Mouse (Mus musculus) G1E (cell line): ENCODE results near the gene Gm16223. TPM values are rescaled to one million over a fixed set of nuclear protein-coding genes. Genes with fewer than 3 reads are reported as not detected.

Experiments used
- ATAC-seq: 2 replicates; pipeline ENCODE4 v1.8.0; 2016; ENCODE audit warnings: mild to moderate bottlenecking; ENCODE audit not compliant: insufficient number of reproducible peaks, poor library complexity, low FRiP score, severe bottlenecking; ENCODE audit errors: extremely low read depth
- DNase-seq: peaks from one replicate; pipeline ENCODE4 v3.0.0; 2012; ENCODE audit warnings: low spot score
- H3K27me3 ChIP-seq: 2 replicates; pipeline ENCODE4 v1.6.1; 2012; ENCODE audit warnings: mild to moderate bottlenecking, low read length, inconsistent platforms; ENCODE audit not compliant: insufficient read depth
- H3K36me3 ChIP-seq: replicated peaks from 2 replicates; pipeline ENCODE3; 2012; ENCODE audit warnings: mild to moderate bottlenecking, inconsistent platforms
- H3K4me1 ChIP-seq: 2 replicates; pipeline ENCODE4 v1.6.1; 2012; ENCODE audit warnings: low read depth, low read length, inconsistent platforms, mixed read lengths; ENCODE audit not compliant: insufficient read depth
- H3K4me3 ChIP-seq: 2 replicates; pipeline ENCODE4 v1.5.1; 2012; ENCODE audit warnings: low read depth, mild to moderate bottlenecking, inconsistent platforms, low read length, moderate library complexity, mixed read lengths
- H3K9me3 ChIP-seq: replicated peaks from 2 replicates; pipeline ENCODE4 v1.6.1; 2012; ENCODE audit warnings: inconsistent platforms
- CTCF ChIP-seq: IDR thresholded peaks from 2 replicates; pipeline ENCODE4 v1.5.1; 2012; ENCODE audit warnings: low read depth, low read length, inconsistent platforms, mixed read lengths
- GATA1 ChIP-seq: IDR thresholded peaks from 2 replicates; pipeline ENCODE4 v1.6.1; 2012; ENCODE audit warnings: borderline replicate concordance, low read length, inconsistent platforms, mixed read lengths
- GATA2 ChIP-seq: IDR thresholded peaks from 2 replicates; pipeline ENCODE4 v1.6.1; 2012; ENCODE audit warnings: low read depth, low read length, inconsistent platforms, borderline replicate concordance
- POLR2AphosphoS5 ChIP-seq: IDR thresholded peaks from 2 replicates; pipeline ENCODE4 v1.6.1; 2012; ENCODE audit warnings: low read depth, low read length, inconsistent platforms; ENCODE audit not compliant: insufficient replicate concordance
- TAL1 ChIP-seq: conservative IDR thresholded peaks from 2 replicates; pipeline ENCODE4 v1.6.1; 2012; ENCODE audit warnings: low read depth, low read length, inconsistent platforms, mixed read lengths
- polyA plus RNA-seq: library from polyadenylated mRNA; stranded (reverse); fragments of >175 nt; gene quantifications from 2 replicates; pipeline ENCODE4 v1.2.3, GENCODE M21; 2012
- total RNA-seq, 2 experiments: library from RNA; stranded (forward) in 1 of 2; stranded (reverse) in 1 of 2; fragments of 200-1000 nt in 1 of 2; fragments of >200 nt in 1 of 2; fragmentation: Nextera tagmentation in 1 of 2; gene quantifications; 2 replicates each; pipeline ENCODE4 v1.2.3; 2014 to 2017

Gene Gm16223
- total and polyA plus RNA-seq, 3 experiments: 0.05 TPM; not detected in 2

DNA sequence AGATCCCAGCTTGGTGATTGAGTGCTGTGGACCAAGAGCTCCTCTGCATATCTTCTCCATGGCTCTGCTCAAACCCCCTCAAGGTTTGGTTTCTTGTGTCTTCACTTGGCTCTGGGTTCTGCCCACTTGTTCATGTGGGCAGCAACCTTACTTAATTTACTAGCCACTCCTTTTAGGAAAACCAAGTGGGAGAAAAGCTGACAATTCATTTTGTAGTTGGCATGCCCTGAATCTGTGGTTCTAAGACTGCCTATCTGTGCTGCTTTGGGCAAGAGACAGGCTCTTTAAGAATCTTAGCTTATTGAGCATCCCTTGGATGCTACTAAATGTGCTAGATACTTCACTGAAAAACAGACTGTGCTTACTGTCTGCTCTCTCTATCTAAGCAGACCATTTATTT, 172.0 kb downstream of the Gm16223 start:
- Histone ChIP-seq H3K4me3 (no peak overlapping the region), H3K9me3 (no peaks in the 10 kb centered on the region), H3K4me1 (no peaks in the 10 kb centered on the region), H3K27me3 (no peaks in the 10 kb centered on the region), H3K36me3 (no peaks in the 10 kb centered on the region)
- TF ChIP-seq GATA1 (no peak), CTCF (no peak), TAL1 (no peak), POLR2AphosphoS5 (no peak), GATA2 (no peak)
- DNase-seq: no peak
- ATAC-seq: no peak

GRCm38 (mm10) chr5:42250376-42250775, 182.6 kb downstream of the Gm16223 start:
- ATAC-seq: no peak
- no peak for TF ChIP-seq GATA1
- TF ChIP-seq CTCF: no peak
- no peak for TF ChIP-seq POLR2AphosphoS5
- no peak for TF ChIP-seq TAL1
- no peak for TF ChIP-seq GATA2
- Histone ChIP-seq H3K9me3 (no peaks in the 10 kb centered on the region), H3K27me3 (no peaks in the 10 kb centered on the region), H3K4me1 (no peaks in the 10 kb centered on the region), H3K4me3 (no peak overlapping the region), H3K36me3 (no peaks in the 10 kb centered on the region)
- no peak for DNase-seq

Other genes starting within 250 kb of the Gm16223 start
- gene Bod1l, start 223.6 kb upstream of the Gm16223 start, total RNA-seq (2014; fragmentation: Nextera tagmentation): 72.1 and 86.7 TPM in 2 replicates
- 40.8 and 50.6 TPM in 2 replicates for gene Bod1l, start 223.6 kb upstream of the Gm16223 start, total RNA-seq (2017)
- 7.8 and 9.4 TPM in 2 replicates for gene Bod1l, start 223.6 kb upstream of the Gm16223 start, polyA plus RNA-seq